Mouse (Mus musculus) gastrocnemius, postnatal 4 days (tissue): ENCODE measurements around the gene Fcf1. TPM values are rescaled to one million over a fixed set of nuclear protein-coding genes. Genes with fewer than 3 reads are reported as not detected.

Experiments used
- DNase-seq, 2 experiments: peaks; one replicate each; pipeline ENCODE4 v3.0.0; 2021 to 2022; ENCODE audit warnings: low spot score in 2 of 2, mixed read lengths in 2 of 2
- long read RNA-seq, 2 experiments: library from polyadenylated mRNA; stranded (forward); transcript quantifications; one replicate each; pipeline ENCODE4 v2.0.0; 2021
- total RNA-seq, 2 experiments: library from RNA; stranded (reverse); gene quantifications; 2 replicates each; pipeline ENCODE4 v1.2.3; 2021

Fcf1 gene
- 10 to 100 TPM; 41.5 to 51.8 TPM for total RNA-seq
- long read RNA-seq, experiment 1, transcript Fcf1-201 (8 exons, 749 nt) = major isoform, 31 of 89 reads
- long read RNA-seq, experiment 1, partial matches to known transcripts = 51 of 89 reads
- long read RNA-seq, experiment 1, other reads (novel, unspliced or antisense) = 5 of 89 reads
- long read RNA-seq, experiment 2, transcript Fcf1-201 (8 exons, 749 nt) = major isoform, 23 of 48 reads
- long read RNA-seq, experiment 2, partial matches to known transcripts = 24 of 48 reads
- long read RNA-seq, experiment 2, other reads (novel, unspliced or antisense) = 1 of 48 reads

- peak; percentile 59 to 86 for DNase-seq
Observed at GRCm38 (mm10) chr12:84970428-84971096, at the start of gene Fcf1, which contains the start of gene Arel1. Gene Fcf1 (plus strand): TSS chr12:84970897. Gene Arel1 (minus strand): TSS chr12:84970900.

GRCm38 (mm10) chr12:84921881-84922419, 48.7 kb upstream of the Fcf1 start:
- DNase-seq = no peak

GRCm38 (mm10) chr12:84924324-84924723, 46.4 kb upstream of the Fcf1 start:
- DNase-seq = no peak

- no peak for DNase-seq
Observed at GRCm38 (mm10) chr12:84926542-84926941, 44.2 kb upstream of the Fcf1 start.

- DNase-seq = no peak
Observed at GRCm38 (mm10) chr12:84932210-84932609, 38.5 kb upstream of the Fcf1 start.

GRCm38 (mm10) chr12:84935343-84935742, 35.4 kb upstream of the Fcf1 start:
- DNase-seq = no peak

GRCm38 (mm10) chr12:84939117-84939516, 31.6 kb upstream of the Fcf1 start:
- no peak for DNase-seq

- DNase-seq = no peak
Observed at GRCm38 (mm10) chr12:84940343-84940742, 30.4 kb upstream of the Fcf1 start.

GRCm38 (mm10) chr12:84941717-84942116, 29.0 kb upstream of the Fcf1 start:
- no peak for DNase-seq

- DNase-seq = no peak
Observed at GRCm38 (mm10) chr12:84943006-84943952, 27.4 kb upstream of the Fcf1 start.

GRCm38 (mm10) chr12:84944150-84944812, 26.4 kb upstream of the Fcf1 start:
- no peak for DNase-seq

- DNase-seq = no peak
Observed at GRCm38 (mm10) chr12:84944813-84945553, 25.7 kb upstream of the Fcf1 start.

GRCm38 (mm10) chr12:84947894-84948583, 22.7 kb upstream of the Fcf1 start:
- no peak for DNase-seq

- DNase-seq = no peak
Observed at GRCm38 (mm10) chr12:84948584-84949285, 22.0 kb upstream of the Fcf1 start.

- DNase-seq = no peak
Observed at GRCm38 (mm10) chr12:84950763-84951162, 19.9 kb upstream of the Fcf1 start.

GRCm38 (mm10) chr12:84951531-84951930, 19.2 kb upstream of the Fcf1 start:
- no peak for DNase-seq

- no peak for DNase-seq
Observed at GRCm38 (mm10) chr12:84952351-84952750, 18.3 kb upstream of the Fcf1 start.

GRCm38 (mm10) chr12:84956317-84956716, 14.4 kb upstream of the Fcf1 start:
- no peak for DNase-seq
